Mouse (Mus musculus) adrenal gland, postnatal 0 days (tissue): ENCODE measurements around the gene A630095N17Rik. TPM values are rescaled to one million over a fixed set of nuclear protein-coding genes. Genes with fewer than 3 reads are reported as not detected.

Experiments
- microRNA-seq: library from miRNA; unstranded; fragments of <30 nt; microRNA quantifications from one replicate; pipeline ENCODE4, GENCODE M21; 2016; ENCODE audit warnings: borderline replicate concordance; ENCODE audit not compliant: insufficient number of aligned reads
- polyA plus RNA-seq: library from polyadenylated mRNA; unstranded; fragments of >200 nt; fragmentation: Nextera tagmentation; extraction: Ambion mirVana; gene quantifications from 2 replicates; pipeline ENCODE4 v1.2.1, GENCODE M21; 2015

Gene A630095N17Rik
- not detected in 2 replicates for polyA plus RNA-seq

DNA sequence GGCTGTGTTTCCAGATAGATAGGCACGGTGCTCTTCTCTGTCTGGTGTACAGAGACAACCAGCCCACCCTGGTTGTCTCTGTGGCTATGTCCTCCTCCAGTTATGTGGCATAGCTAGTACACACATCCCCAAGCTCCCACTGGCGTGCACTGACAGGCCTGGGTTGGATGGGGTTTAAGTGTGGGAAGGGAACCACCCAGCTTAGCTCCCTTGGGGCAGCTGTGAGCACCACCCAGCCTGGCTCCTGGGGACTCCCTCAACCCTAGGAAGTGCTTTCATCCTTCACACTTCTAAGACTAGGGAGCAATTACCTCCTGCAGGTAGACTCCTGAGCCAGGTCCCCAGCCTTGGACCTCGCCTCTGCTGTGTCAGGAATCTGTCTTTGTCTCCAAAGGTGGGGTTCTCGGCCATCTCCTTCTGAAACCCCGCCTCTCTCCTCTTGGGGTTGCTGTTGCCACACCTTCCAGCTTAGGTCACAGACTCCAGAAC, at the start of gene A630095N17Rik:
A630095N17Rik (minus strand) TSS at position 439 of the 489 bp plus-strand sequence.

GRCm38 (mm10) chr1:75278228-75278627, 46.3 kb upstream of the A630095N17Rik start, which contains the start of gene Resp18:
TSS of gene Resp18 (minus strand) at chr1:75278415.

DNA sequence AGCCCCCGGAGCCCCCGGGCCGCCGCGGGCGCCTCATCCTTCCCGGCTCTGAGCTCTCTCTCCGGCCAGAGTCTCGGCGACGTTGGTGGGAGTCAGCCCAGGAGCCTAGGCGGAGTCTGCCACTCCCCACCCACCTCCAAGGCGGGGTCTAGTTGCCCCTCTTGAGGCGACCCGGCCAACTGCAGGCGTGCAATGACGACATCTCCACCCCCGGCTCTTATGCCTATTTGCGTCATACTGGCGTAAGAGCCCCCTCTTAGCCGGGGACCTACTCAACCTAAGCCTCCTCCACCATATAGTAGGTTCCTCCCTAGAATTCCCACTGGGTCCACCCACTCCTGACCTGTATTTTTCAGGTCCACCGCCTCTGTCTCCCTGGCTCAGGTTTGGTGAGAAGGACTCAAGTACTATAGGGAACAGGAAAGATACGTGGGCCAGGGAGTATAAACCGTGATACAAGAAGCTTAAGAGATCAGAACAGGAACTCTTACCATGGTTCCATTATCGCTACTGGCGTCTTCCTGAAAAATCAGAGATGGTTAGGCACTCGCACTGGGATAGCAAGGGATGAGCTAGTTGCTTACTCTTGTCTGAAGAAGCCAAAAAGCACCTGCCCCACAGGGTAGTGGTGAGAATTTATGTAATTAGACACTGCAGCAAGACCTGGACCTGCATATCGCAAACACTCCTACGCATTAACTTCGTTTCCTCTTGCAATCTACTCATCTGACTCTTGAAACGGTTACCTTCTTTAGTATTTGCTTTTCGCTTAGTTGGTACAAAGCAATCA, 32.4 kb upstream of the A630095N17Rik start, which contains the start of gene Ptprn:
Ptprn (minus strand) TSS at position 412 of the 790 bp plus-strand sequence.

DNA sequence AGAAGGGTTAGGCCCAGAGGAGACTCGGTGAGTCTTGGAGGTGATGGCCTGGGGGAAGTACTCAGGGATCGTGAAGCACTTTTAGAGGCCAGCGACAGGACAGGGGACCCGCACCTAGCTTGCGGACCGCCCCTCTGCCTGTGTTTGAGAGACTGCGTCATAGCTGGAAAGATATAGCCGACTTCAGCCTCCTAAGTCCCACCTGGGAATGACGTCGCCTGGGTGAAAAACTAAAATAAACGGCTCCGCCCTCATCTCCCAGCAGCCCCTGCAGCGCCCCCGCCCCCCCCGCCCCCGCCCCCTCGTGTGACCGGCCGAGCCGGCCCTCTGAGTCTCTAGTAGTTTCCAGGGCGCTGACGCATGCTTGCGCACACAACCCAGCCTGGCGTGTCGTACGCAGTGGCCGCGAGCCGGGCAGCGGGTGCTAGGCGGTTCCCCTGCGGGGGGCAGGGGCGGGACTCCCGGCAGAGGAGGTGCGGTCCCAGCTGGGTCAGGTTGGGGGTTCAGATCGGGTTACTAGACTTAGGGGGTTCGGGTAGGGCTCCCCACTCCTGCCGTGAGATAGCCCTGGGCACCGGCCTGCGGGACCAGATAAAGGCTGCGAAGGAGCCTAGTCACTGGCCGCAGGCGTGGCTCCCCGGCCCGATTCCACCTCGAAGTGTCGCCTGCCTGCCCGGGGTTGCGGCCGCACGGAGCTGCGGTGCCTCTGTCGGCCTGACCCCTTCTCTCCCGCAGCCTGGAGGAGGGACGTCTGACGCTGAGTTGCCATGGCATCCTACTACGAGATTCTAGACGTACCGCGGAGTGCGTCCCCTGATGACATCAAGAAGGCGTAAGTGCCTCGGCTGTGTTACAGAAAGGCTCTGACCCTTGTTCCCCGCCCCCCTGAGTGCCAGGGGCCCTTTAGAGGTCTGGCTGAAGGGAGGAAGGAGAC, 4.5 kb upstream of the A630095N17Rik start, which contains the start of gene Dnajb2:
Dnajb2 (plus strand) TSS at position 290 of the 934 bp plus-strand sequence.

GRCm38 (mm10) chr1:75219531-75219930, 12.4 kb downstream of the A630095N17Rik start, which contains the start of gene Tuba4a:
TSS of gene Tuba4a (minus strand) at chr1:75219865.

DNA sequence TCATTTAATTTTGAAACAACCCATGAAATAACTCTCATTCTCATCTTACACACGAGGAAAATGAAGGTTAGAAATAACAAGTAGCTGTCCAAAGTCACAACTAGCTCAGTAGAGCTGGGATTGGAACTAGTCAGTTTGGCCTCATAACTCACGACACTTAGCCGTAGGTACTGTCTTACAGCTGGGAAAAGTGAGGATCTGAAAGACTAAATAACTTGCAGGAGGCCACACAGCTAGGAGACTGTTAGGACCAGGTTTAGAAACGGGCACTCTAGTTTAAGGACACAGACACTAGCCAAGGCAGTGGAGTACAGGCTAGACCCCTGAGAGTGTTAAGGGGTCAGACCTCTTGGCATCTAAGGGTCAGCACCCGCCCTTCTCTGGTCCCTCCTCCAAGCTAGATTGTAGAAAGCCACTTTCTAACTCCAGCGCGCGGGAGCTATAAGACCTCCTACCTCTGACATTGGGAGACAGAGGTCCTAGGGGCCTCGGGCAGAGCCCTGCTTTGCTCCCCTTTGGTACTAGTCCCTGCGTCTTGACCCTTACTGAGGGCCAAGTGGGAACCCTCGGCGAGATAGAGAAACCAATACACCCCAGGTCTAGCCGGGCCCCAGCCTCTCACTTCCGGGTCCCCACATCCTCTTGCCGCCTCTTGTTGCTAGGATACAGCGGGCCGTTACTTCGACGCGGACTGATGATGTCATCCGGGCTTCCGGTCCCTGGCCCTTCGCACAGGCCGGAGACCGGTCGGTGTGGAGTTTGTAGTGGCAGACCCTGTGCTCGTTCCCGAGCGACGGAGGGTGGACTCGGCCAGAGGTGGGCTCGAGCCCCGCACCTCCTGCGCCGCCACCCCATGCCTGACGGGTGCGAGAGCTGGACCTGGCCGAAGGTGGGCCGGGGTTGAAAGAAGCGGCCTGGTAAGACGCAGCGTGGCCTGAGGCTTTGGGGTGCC, 21.5 kb downstream of the A630095N17Rik start, which contains the start of the genes Glb1l and Stk16:
Glb1l (minus strand) TSS at position 678 of the 952 bp plus-strand sequence.
Stk16 (plus strand) TSS at position 703 of the 952 bp plus-strand sequence.

DNA sequence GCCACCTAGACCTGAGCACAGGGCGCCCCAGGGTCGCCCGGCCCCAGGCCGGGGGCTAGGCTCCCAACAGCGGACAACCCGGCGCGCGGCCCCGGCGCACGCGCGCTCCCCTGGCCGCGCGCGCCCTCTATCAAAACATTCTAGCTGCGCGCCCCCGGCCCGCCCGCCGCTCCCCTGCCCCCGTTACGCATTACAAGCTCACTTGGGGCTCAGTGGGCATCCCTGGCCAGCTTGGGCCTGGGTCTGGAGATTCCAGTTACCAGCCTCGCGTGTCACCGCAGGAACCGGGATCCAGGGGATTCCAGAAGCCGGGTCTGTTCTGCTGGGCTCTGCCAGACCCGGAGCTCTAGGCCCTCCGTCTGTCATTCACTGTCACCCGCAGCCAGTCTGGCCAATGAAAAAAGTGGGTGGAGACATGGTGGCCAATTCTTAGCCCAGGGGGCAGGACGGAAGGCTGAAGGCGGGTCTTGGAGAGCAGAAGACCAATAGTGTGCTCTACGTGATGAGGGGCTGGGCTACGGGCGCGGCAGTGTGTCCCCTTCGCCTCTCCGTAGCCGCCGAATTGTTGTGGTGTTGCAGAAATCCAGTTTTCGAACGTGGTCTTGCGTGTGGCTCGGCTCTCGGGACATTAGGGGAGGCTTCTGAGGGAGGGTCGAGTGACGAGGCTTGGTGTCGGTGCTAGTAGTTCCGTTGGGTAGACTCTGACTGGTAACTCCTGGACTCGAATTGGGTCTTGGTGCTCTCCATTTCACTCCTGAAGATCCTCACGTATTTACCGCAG, 40.1 kb downstream of the A630095N17Rik start, which contains the start of the genes Ankzf1 and Atg9a:
Ankzf1 (plus strand) TSS at position 530 of the 781 bp plus-strand sequence.
Atg9a (minus strand) TSS at position 575 of the 781 bp plus-strand sequence.

GRCm38 (mm10) chr1:75180105-75180590, 51.8 kb downstream of the A630095N17Rik start, which contains the start of gene Abcb6:
TSS of gene Abcb6 (minus strand) at chr1:75180392.

Small RNA genes within 50 kb of the gene (microRNA-seq; reads per million reads assigned to microRNA genes)
- gene Gm27943: not detected

Other genes with a start within 250 kb of the A630095N17Rik start
- 6.6 and 7.8 TPM in 2 replicates for gene Nhej1, start 106.9 kb downstream of the A630095N17Rik start, polyA plus RNA-seq
- 0.58 and 1.6 TPM in 2 replicates for gene Slc23a3, start 98.2 kb downstream of the A630095N17Rik start, polyA plus RNA-seq
- 27.1 and 45.5 TPM in 2 replicates for gene Cnppd1, start 89.4 kb downstream of the A630095N17Rik start, polyA plus RNA-seq
- 61.8 and 69.4 TPM in 2 replicates for gene Retreg2, start 89.3 kb downstream of the A630095N17Rik start, polyA plus RNA-seq
- 41.2 and 47.4 TPM in 2 replicates for gene Zfand2b, start 63.5 kb downstream of the A630095N17Rik start, polyA plus RNA-seq
- 17.2 and 24.7 TPM in 2 replicates for gene Abcb6, start 51.7 kb downstream of the A630095N17Rik start, polyA plus RNA-seq
- gene Ankzf1, start 40.0 kb downstream of the A630095N17Rik start, polyA plus RNA-seq: 11.5 and 19.9 TPM in 2 replicates
- gene Atg9a, start 39.9 kb downstream of the A630095N17Rik start, polyA plus RNA-seq: 23.3 and 27.3 TPM in 2 replicates
- gene Glb1l, start 21.3 kb downstream of the A630095N17Rik start, polyA plus RNA-seq: 8.6 and 14.4 TPM in 2 replicates
- 65.9 and 90.8 TPM in 2 replicates for gene Stk16, start 21.3 kb downstream of the A630095N17Rik start, polyA plus RNA-seq
- 20.2 and 27.9 TPM in 2 replicates for gene Tuba4a, start 12.2 kb downstream of the A630095N17Rik start, polyA plus RNA-seq
- 21.8 and 24.0 TPM in 2 replicates for gene Dnajb2, start 4.3 kb upstream of the A630095N17Rik start, polyA plus RNA-seq
- gene Ptprn, start 32.4 kb upstream of the A630095N17Rik start, polyA plus RNA-seq: 33.3 and 44.0 TPM in 2 replicates
- gene Resp18, start 46.3 kb upstream of the A630095N17Rik start, polyA plus RNA-seq: 153 and 191 TPM in 2 replicates
- gene Dnpep, start 85.9 kb upstream of the A630095N17Rik start, polyA plus RNA-seq: 133 and 170 TPM in 2 replicates
- 22.3 and 29.9 TPM in 2 replicates for gene Des, start 128.2 kb upstream of the A630095N17Rik start, polyA plus RNA-seq
- gene Speg, start 143.2 kb upstream of the A630095N17Rik start, polyA plus RNA-seq: 37.1 and 42.3 TPM in 2 replicates
- 68.1 and 95.9 TPM in 2 replicates for gene Gmppa, start 203.8 kb upstream of the A630095N17Rik start, polyA plus RNA-seq
- 4.5 and 6.8 TPM in 2 replicates for gene Asic4, start 218.3 kb upstream of the A630095N17Rik start, polyA plus RNA-seq
- 45.8 and 51.6 TPM in 2 replicates for gene Chpf, start 247.2 kb upstream of the A630095N17Rik start, polyA plus RNA-seq
- gene Tmem198, start 247.4 kb upstream of the A630095N17Rik start, polyA plus RNA-seq: 5.4 and 10.3 TPM in 2 replicates